Mouse (Mus musculus) E14TG2a.4 (cell line): ENCODE results near the gene Got2.

Experiments
- CTCF ChIP-seq: conservative IDR thresholded peaks from 2 replicates; pipeline ENCODE4 v1.5.1; 2014; ENCODE audit warnings: low read length
- NANOG ChIP-seq: IDR thresholded peaks from 2 replicates; pipeline ENCODE4 v1.6.1; 2014; ENCODE audit warnings: borderline replicate concordance, low read length, mixed read lengths

GRCm38 (mm10) chr8:95850326-95850725, 38.0 kb downstream of the Got2 start:
- TF ChIP-seq CTCF = no peak
- TF ChIP-seq NANOG = no peak
